ENCODE assay signal across 9 mouse cellular contexts in genomic region chr19:4847490-4847889, GRCm38 (mm10). TPM values are rescaled to one million over a fixed set of nuclear protein-coding genes. Genes with fewer than 3 reads are reported as not detected.
A peak's percentile ranks its signal among the peaks of the same experiment; 100 is the strongest.
DNase-seq lines count a peak whose midpoint lies in the region; ATAC-seq and TF ChIP-seq lines count a peak whose summit lies in the region.
"Had no signal": no experiment of that assay in that cellular context is flagged by ENCODE, and none has a peak within 500 bp of the region (broad histone marks: within the 10 kb centered on the region; RNA-seq: fewer than 3 reads in every experiment).

No protein-coding gene starts in this region.

- H3K9ac ChIP-seq in liver, embryonic 14.5 days (replicated peaks), result no peak overlapping the region
- H3K9ac ChIP-seq in forebrain, embryonic 16.5 days (replicated peaks; ENCODE audit: low read depth, low read length), result no peak overlapping the region
- H3K9ac ChIP-seq: heart, embryonic 13.5 days had no signal

- H3K4me3 ChIP-seq in liver, embryonic 14.5 days (ENCODE audit: insufficient read depth in 1 of 2, low read depth in 2 of 2, low read length in 2 of 2), result no peak overlapping the region
- no peak overlapping the region for H3K4me3 ChIP-seq in forebrain, embryonic 16.5 days (replicated peaks; ENCODE audit: low read length)
- H3K4me3 ChIP-seq: heart, embryonic 13.5 days had no signal

- H3K4me1 ChIP-seq in liver, embryonic 14.5 days (replicated peaks; ENCODE audit: control insufficient read depth in 2 of 2, insufficient read depth in 2 of 2, low read length in 1 of 2), result no peaks in the 10 kb centered on the region
- no peaks in the 10 kb centered on the region for H3K4me1 ChIP-seq in forebrain, embryonic 16.5 days (replicated peaks; ENCODE audit: control insufficient read depth, insufficient read depth, low read length)
- H3K4me1 ChIP-seq: heart, embryonic 13.5 days had no signal

- TF ChIP-seq EP300 in liver, embryonic 14.5 days (IDR thresholded peaks at IDR 0.05; ENCODE audit: low read depth), result no peak

- H3K27me3 ChIP-seq in liver, embryonic 14.5 days (ENCODE audit: control insufficient read depth, insufficient read depth, low read length), result peaks cover 5% of the 10 kb centered on the region
- H3K27me3 ChIP-seq in forebrain, embryonic 16.5 days (replicated peaks; ENCODE audit: control insufficient read depth, insufficient read depth, low read length), result 0 out of 2 replicates have a peak, but pooled peaks cover 2% of the 10 kb centered on the region

- peak; percentile 60 for DNase-seq in embryo, embryonic 10 days (ENCODE audit: low spot score)
- no peak for DNase-seq in embryo, embryonic 9.5 days (ENCODE audit: extremely low spot score)
- DNase-seq in 3T3-L1 (ENCODE audit: low read depth, low spot score), result peak; percentile 65
- DNase-seq in ZHBTc4 (ENCODE audit: low read depth, low spot score), result peak; percentile 70
- DNase-seq in liver, embryonic 14.5 days (ENCODE audit: low read depth in 3 of 3, low spot score in 3 of 3), result no peak
- no peak for DNase-seq in yolk sac, embryonic 10.5 days (ENCODE audit: low spot score)
- no peak for DNase-seq in neural tube, embryonic 10.5 days (ENCODE audit: extremely low spot score, low spot score)

- no peaks in the 10 kb centered on the region for H3K9me3 ChIP-seq in liver, embryonic 14.5 days (ENCODE audit: control insufficient read depth, low read length)
- H3K9me3 ChIP-seq in forebrain, embryonic 16.5 days (ENCODE audit: control insufficient read depth, low read length), result no peaks in the 10 kb centered on the region
- H3K9me3 ChIP-seq: heart, embryonic 13.5 days had no signal

- no peaks in the 10 kb centered on the region for H3K36me3 ChIP-seq in liver, embryonic 14.5 days (replicated peaks; ENCODE audit: control insufficient read depth, insufficient read depth, low read depth)
- no peaks in the 10 kb centered on the region for H3K36me3 ChIP-seq in forebrain, embryonic 16.5 days (ENCODE audit: control insufficient read depth, insufficient read depth)
- H3K36me3 ChIP-seq: heart, embryonic 13.5 days had no signal

- no peak overlapping the region for H3K27ac ChIP-seq in liver, embryonic 14.5 days
- H3K27ac ChIP-seq in forebrain, embryonic 16.5 days (ENCODE audit: low read length), result no peak overlapping the region
- H3K27ac ChIP-seq: heart, embryonic 13.5 days had no signal

- 28% methylated on average over 7 of the region's 7 CpGs for WGBS in liver, embryonic 14.5 days (ENCODE audit: insufficient replicate concordance)
- 32% methylated on average over 7 of the region's 7 CpGs for WGBS in forebrain, embryonic 16.5 days

- H3K4me2 ChIP-seq in liver, embryonic 14.5 days (ENCODE audit: low read depth), result no peak overlapping the region
- no peak overlapping the region for H3K4me2 ChIP-seq in forebrain, embryonic 16.5 days (ENCODE audit: low read length)
- H3K4me2 ChIP-seq: heart, embryonic 13.5 days had no signal

- ATAC-seq in liver, embryonic 14.5 days (ENCODE audit: insufficient read depth), result no peak
- no peak for ATAC-seq in forebrain, embryonic 16.5 days

- TF ChIP-seq CTCF in liver, embryonic 14.5 days (IDR thresholded peaks at IDR 0.05; ENCODE audit: low read depth), result peak; percentile 72

RNA-seq across cellular contexts. Expression of gene Ctsf, which starts 7.4 kb away (rescaled TPM):
- 18.5 and 20.8 TPM in 2 replicates for polyA plus RNA-seq in liver, embryonic 14.5 days (2012; rRNA removed)
- polyA plus RNA-seq in liver, embryonic 14.5 days (2014; fragmentation: Nextera tagmentation; extraction: Ambion mirVana), result 30.6 and 32.8 TPM in 2 replicates
- 59.2 and 73.6 TPM in 2 replicates for polyA plus RNA-seq in forebrain, embryonic 16.5 days (2015; fragmentation: Nextera tagmentation; extraction: Ambion mirVana)

RNA-seq across cellular contexts. Expression of gene Ccdc87, which starts 8.3 kb away (rescaled TPM):
- 0.01 and 0.02 TPM in 2 replicates for polyA plus RNA-seq in liver, embryonic 14.5 days (2012; rRNA removed)
- not detected in 2 replicates for polyA plus RNA-seq in liver, embryonic 14.5 days (2014; fragmentation: Nextera tagmentation; extraction: Ambion mirVana)
- polyA plus RNA-seq in forebrain, embryonic 16.5 days (2015; fragmentation: Nextera tagmentation; extraction: Ambion mirVana), result 0.61 and 0.62 TPM in 2 replicates

RNA-seq across cellular contexts. Expression of gene Ccs, which starts 8.4 kb away (rescaled TPM):
- 24.0 and 38.1 TPM in 2 replicates for polyA plus RNA-seq in liver, embryonic 14.5 days (2012; rRNA removed)
- polyA plus RNA-seq in liver, embryonic 14.5 days (2014; fragmentation: Nextera tagmentation; extraction: Ambion mirVana), result 35.4 and 41.2 TPM in 2 replicates
- 34.7 and 38.6 TPM in 2 replicates for polyA plus RNA-seq in forebrain, embryonic 16.5 days (2015; fragmentation: Nextera tagmentation; extraction: Ambion mirVana)

RNA-seq across cellular contexts. Expression of gene Actn3, which starts 30.2 kb away (rescaled TPM):
- polyA plus RNA-seq in liver, embryonic 14.5 days (2012; rRNA removed), result 0.18 and 0.33 TPM in 2 replicates
- 0.28 TPM in 2 replicates for polyA plus RNA-seq in liver, embryonic 14.5 days (2014; fragmentation: Nextera tagmentation; extraction: Ambion mirVana)
- polyA plus RNA-seq in forebrain, embryonic 16.5 days (2015; fragmentation: Nextera tagmentation; extraction: Ambion mirVana), result 0.86 and 0.94 TPM in 2 replicates

RNA-seq across cellular contexts. Expression of gene Zdhhc24, which starts 31.0 kb away (rescaled TPM):
- 16.5 and 17.2 TPM in 2 replicates for polyA plus RNA-seq in liver, embryonic 14.5 days (2012; rRNA removed)
- polyA plus RNA-seq in liver, embryonic 14.5 days (2014; fragmentation: Nextera tagmentation; extraction: Ambion mirVana), result 6.8 and 6.9 TPM in 2 replicates
- polyA plus RNA-seq in forebrain, embryonic 16.5 days (2015; fragmentation: Nextera tagmentation; extraction: Ambion mirVana), result 22.8 and 26.8 TPM in 2 replicates

Comparison
In these comparisons a context has a peak if more than half of its experiments do, and no peak if none do; other contexts are left out.
1. DNase-seq: peak in embryo, embryonic 10 days (single experiment), 3T3-L1 (single experiment) and ZHBTc4 (single experiment); none in embryo, embryonic 9.5 days (single experiment), liver, embryonic 14.5 days (0 of 3), yolk sac, embryonic 10.5 days (single experiment) and neural tube, embryonic 10.5 days (single experiment).